Mouse (Mus musculus): Measurements from ENCODE around the gene Cdiptos. TPM values are rescaled to one million over a fixed set of nuclear protein-coding genes. Genes with fewer than 3 reads are reported as not detected.

Gene Cdiptos
- polyA plus RNA-seq, 1 experiment, result 7.4 TPM

DNA sequence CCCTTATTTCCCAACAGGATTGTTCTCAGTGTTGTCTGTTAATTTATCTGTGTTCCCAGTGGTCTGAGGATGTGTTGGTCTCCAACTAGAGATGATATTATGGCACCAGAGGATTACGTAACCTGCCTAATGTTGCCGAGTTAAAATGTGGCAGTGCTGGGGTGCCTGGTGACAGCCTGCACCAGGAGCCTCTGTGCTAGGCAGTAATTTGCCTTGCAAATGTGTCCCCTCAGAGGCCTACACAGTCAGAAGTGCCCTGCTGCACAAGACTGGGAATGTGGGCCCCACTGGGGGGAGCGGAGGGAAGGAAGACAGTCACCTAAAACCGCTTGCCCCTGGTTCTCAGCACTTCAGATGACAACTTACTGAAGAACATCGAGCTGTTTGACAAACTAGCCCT, 34.1 kb downstream of the Cdiptos start:
- Histone ChIP-seq H3K27ac (ENCODE audit: insufficient read depth, low read depth, low read length) (no peak overlapping the region), H3K4me3 (ENCODE audit: insufficient read depth, low read length) (no peak overlapping the region), H3K4me1 (ENCODE audit: control insufficient read depth, insufficient read depth, low read length) (peaks cover 34% of the 10 kb centered on the region)
- TF ChIP-seq CTCF (IDR thresholded peaks at IDR 0.05; ENCODE audit: low read depth, low read length), result no peak
- TF ChIP-seq POLR2A (IDR thresholded peaks at IDR 0.05; ENCODE audit: borderline replicate concordance, low read depth, low read length), result no peak

DNA sequence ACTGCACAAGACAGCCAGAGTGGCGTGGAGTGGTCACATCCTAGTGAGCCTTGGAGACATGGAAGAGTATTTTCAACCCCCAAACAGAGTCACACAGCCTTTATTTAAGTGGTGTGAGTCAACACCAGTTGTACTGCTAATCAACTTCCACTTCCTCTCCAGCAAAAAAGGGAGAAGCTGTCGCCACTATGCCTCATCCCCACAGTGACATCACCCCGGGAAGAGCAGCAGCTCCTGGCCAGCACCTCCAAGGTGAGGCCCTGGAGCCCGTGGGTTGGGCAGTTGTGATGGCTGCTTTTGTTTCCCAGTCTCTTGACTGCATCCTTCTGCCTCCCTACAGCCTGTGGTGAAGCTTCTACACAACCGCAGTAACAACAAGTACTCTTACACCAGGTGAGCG, 34.7 kb downstream of the Cdiptos start:
- Histone ChIP-seq H3K4me3 (ENCODE audit: insufficient read depth, low read length) (no peak overlapping the region), H3K4me1 (ENCODE audit: control insufficient read depth, insufficient read depth, low read length) (peaks cover 36% of the 10 kb centered on the region), H3K27ac (ENCODE audit: insufficient read depth, low read depth, low read length) (peak overlapping the region; percentile 83)
- TF ChIP-seq POLR2A (IDR thresholded peaks at IDR 0.05; ENCODE audit: borderline replicate concordance, low read depth, low read length) (no peak), CTCF (IDR thresholded peaks at IDR 0.05; ENCODE audit: low read depth, low read length) (no peak)

DNA sequence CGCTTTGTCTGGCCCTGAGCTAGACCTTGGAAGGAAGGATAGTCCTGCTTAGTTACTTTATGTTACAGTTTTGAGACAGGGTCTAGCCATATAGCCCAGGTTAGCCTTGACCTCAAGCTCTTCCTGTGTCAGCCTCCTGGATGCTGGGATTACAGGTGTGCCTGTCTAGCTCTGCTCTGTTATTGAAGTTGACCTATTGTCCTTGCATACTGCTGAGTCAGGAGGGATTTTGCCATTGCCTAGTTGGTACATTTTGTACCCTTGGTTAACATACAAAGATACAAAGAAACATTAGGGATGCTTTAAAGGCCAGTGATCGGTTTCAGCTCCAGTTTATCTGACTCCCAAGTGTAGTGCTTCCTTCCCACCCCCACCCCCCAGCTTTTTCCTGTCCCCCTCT, 43.2 kb downstream of the Cdiptos start:
- TF ChIP-seq CTCF (IDR thresholded peaks at IDR 0.05; ENCODE audit: low read depth, low read length), result no peak
- TF ChIP-seq POLR2A (IDR thresholded peaks at IDR 0.05; ENCODE audit: borderline replicate concordance, low read depth, low read length), result no peak
- peaks cover 17% of the 10 kb centered on the region for H3K4me1 ChIP-seq (ENCODE audit: control insufficient read depth, insufficient read depth, low read length)
- no peak overlapping the region for H3K4me3 ChIP-seq (ENCODE audit: insufficient read depth, low read length)
- no peak overlapping the region for H3K27ac ChIP-seq (ENCODE audit: insufficient read depth, low read depth, low read length)

DNA sequence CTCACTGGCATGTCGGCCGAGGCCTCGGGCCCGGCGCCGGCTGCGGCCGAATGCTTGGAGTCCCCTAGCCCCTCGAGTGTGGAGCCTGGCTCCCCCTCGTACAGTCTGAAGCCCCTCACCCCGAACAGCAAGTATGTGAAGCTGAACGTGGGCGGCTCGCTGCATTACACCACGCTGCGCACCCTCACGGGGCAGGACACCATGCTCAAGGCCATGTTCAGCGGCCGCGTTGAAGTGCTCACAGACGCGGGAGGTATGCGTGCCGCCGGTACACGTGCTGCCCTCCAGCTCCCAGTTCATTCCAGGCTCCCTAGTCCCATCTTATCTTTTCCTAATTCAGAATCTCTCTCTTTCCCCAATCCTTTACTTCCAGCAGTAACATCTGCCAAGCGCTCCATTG, 46.9 kb downstream of the Cdiptos start:
- TF ChIP-seq CTCF (IDR thresholded peaks at IDR 0.05; ENCODE audit: low read depth, low read length) (no peak), POLR2A (IDR thresholded peaks at IDR 0.05; ENCODE audit: borderline replicate concordance, low read depth, low read length) (no peak)
- Histone ChIP-seq H3K4me3 (ENCODE audit: insufficient read depth, low read length) (peak overlapping the region; percentile 100), H3K4me1 (ENCODE audit: control insufficient read depth, insufficient read depth, low read length) (peaks cover 13% of the 10 kb centered on the region), H3K27ac (ENCODE audit: insufficient read depth, low read depth, low read length) (peak overlapping the region; percentile 31; the same call in 1 of the 2 replicates)

GRCm38 (mm10) chr7:126928384-126929037, 47.4 kb downstream of the Cdiptos start, which contains the start of gene Kctd13:
Gene Kctd13, plus strand, starts transcription at chr7:126928879.
- H3K27ac ChIP-seq (ENCODE audit: insufficient read depth, low read depth, low read length), result peak within 1 kb of the TSS; percentile 33
- no peak for TF ChIP-seq CTCF (IDR thresholded peaks at IDR 0.05; ENCODE audit: low read depth, low read length)
- TF ChIP-seq POLR2A (IDR thresholded peaks at IDR 0.05; ENCODE audit: borderline replicate concordance, low read depth, low read length), result no peak
- peaks cover 10% of the 10 kb centered on the region for H3K4me1 ChIP-seq (ENCODE audit: control insufficient read depth, insufficient read depth, low read length)

GRCm38 (mm10) chr7:126926299-126926698, 49.6 kb downstream of the Cdiptos start:
- Histone ChIP-seq H3K4me1 (ENCODE audit: control insufficient read depth, insufficient read depth, low read length) (peaks cover 10% of the 10 kb centered on the region; the same call in 1 of the 2 replicates), H3K4me3 (ENCODE audit: insufficient read depth, low read length) (no peak overlapping the region), H3K27ac (ENCODE audit: insufficient read depth, low read depth, low read length) (no peak overlapping the region)
- TF ChIP-seq CTCF (IDR thresholded peaks at IDR 0.05; ENCODE audit: low read depth, low read length) (no peak), POLR2A (IDR thresholded peaks at IDR 0.05; ENCODE audit: borderline replicate concordance, low read depth, low read length) (no peak)

More at GRCm38 (mm10) chr7:126928384-126929037, 47.4 kb downstream of the Cdiptos start, which contains the start of gene Kctd13:
- peak within 1 kb of the TSS; percentile 100 for H3K4me3 ChIP-seq (ENCODE audit: insufficient read depth, low read length)

DNA sequence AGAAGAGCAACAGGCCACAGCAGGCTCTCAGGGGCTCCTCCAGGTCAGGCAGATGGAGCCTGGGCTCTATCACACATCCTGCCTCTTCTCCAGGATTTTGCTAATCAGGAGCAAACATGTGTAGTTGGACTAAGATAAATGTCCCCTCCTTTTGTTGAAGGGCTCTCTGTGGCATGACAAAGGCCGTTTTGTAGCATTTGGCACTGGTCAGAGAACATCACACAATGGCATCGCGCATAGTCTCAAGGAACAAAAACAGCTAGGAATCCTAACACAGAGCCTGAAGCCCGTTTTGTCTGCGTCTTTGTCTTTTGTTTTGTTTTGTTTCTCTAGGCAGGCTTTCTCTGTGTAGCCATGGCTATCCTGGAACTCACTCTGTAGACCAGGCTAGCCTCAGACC, 51.9 kb downstream of the Cdiptos start:
- TF ChIP-seq CTCF (IDR thresholded peaks at IDR 0.05; ENCODE audit: low read depth, low read length) (no peak), POLR2A (IDR thresholded peaks at IDR 0.05; ENCODE audit: borderline replicate concordance, low read depth, low read length) (no peak)
- Histone ChIP-seq H3K4me3 (ENCODE audit: insufficient read depth, low read length) (no peak overlapping the region), H3K27ac (ENCODE audit: insufficient read depth, low read depth, low read length) (no peak overlapping the region), H3K4me1 (ENCODE audit: control insufficient read depth, insufficient read depth, low read length) (peaks cover 4% of the 10 kb centered on the region; the same call in 1 of the 2 replicates)

DNA sequence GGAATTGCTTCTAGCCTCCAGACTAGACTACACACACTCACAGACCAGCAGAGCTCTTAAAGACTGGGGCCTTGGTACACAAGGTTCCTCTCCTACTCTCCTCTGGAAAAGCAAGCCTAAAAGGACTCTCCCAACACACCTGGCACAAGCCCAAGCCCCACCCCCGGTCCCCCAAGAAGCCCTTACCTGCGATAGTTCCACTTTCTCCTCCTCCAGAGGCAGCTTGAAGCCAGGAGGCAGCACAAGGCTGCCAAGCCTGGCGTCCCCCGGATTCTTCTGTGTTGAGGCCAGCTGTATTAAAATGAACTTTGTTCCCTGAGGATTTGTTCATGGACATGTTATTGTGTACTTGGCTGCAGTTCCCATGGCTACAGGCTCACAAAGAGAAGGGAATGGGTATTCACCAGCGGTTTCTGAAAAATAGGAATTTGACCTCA, 53.3 kb downstream of the Cdiptos start, which contains the start of gene Tmem219:
TSS of gene Tmem219 (minus strand) at position 294 of the 437 bp plus-strand sequence.
- Histone ChIP-seq H3K4me3 (ENCODE audit: insufficient read depth, low read length) (no peak within 1 kb of the TSS), H3K4me1 (ENCODE audit: control insufficient read depth, insufficient read depth, low read length) (no peaks in the 10 kb centered on the region), H3K27ac (ENCODE audit: insufficient read depth, low read depth, low read length) (no peak within 1 kb of the TSS)
- TF ChIP-seq POLR2A (IDR thresholded peaks at IDR 0.05; ENCODE audit: borderline replicate concordance, low read depth, low read length) (no peak), CTCF (IDR thresholded peaks at IDR 0.05; ENCODE audit: low read depth, low read length) (no peak)

Other genes starting within 250 kb of the Cdiptos start
- gene Mapk3, start 216.5 kb downstream of the Cdiptos start, polyA plus RNA-seq (2012; ENCODE audit: insufficient read depth, insufficient read length, missing spikeins), result 331 and 390 TPM in 2 replicates
- 20.8 and 27.0 TPM in 2 replicates for gene Gdpd3, start 209.8 kb downstream of the Cdiptos start, polyA plus RNA-seq (2012; ENCODE audit: insufficient read depth, insufficient read length, missing spikeins)
- 392 and 412 TPM in 2 replicates for gene Ypel3, start 199.1 kb downstream of the Cdiptos start, polyA plus RNA-seq (2012; ENCODE audit: insufficient read depth, insufficient read length, missing spikeins)
- gene Tbx6, start 194.6 kb downstream of the Cdiptos start, polyA plus RNA-seq (2012; ENCODE audit: insufficient read depth, insufficient read length, missing spikeins), result 1.9 and 2.8 TPM in 2 replicates
- gene Ppp4c, start 183.6 kb downstream of the Cdiptos start, polyA plus RNA-seq (2012; ENCODE audit: insufficient read depth, insufficient read length, missing spikeins), result 153 and 164 TPM in 2 replicates
- 0.74 and 0.85 TPM in 2 replicates for gene Fam57b, start 178.4 kb downstream of the Cdiptos start, polyA plus RNA-seq (2012; ENCODE audit: insufficient read depth, insufficient read length, missing spikeins)
- gene 4930451I11Rik, start 144.5 kb downstream of the Cdiptos start, polyA plus RNA-seq (2012; ENCODE audit: insufficient read depth, insufficient read length, missing spikeins), result not detected in 2 replicates
- gene Doc2a, start 128.7 kb downstream of the Cdiptos start, polyA plus RNA-seq (2012; ENCODE audit: insufficient read depth, insufficient read length, missing spikeins), result not detected in 2 replicates
- gene Hirip3, start 114.1 kb downstream of the Cdiptos start, polyA plus RNA-seq (2012; ENCODE audit: insufficient read depth, insufficient read length, missing spikeins), result 32.0 and 33.5 TPM in 2 replicates
- gene Ino80e, start 113.7 kb downstream of the Cdiptos start, polyA plus RNA-seq (2012; ENCODE audit: insufficient read depth, insufficient read length, missing spikeins), result 67.0 and 72.6 TPM in 2 replicates
- 58.5 and 66.8 TPM in 2 replicates for gene Taok2, start 91.4 kb downstream of the Cdiptos start, polyA plus RNA-seq (2012; ENCODE audit: insufficient read depth, insufficient read length, missing spikeins)
- gene Tmem219, start 53.2 kb downstream of the Cdiptos start, polyA plus RNA-seq (2012; ENCODE audit: insufficient read depth, insufficient read length, missing spikeins), result 74.2 and 75.9 TPM in 2 replicates
- 16.2 and 17.5 TPM in 2 replicates for gene Kctd13, start 47.2 kb downstream of the Cdiptos start, polyA plus RNA-seq (2012; ENCODE audit: insufficient read depth, insufficient read length, missing spikeins)
- not detected in 2 replicates for gene Asphd1, start 26.5 kb downstream of the Cdiptos start, polyA plus RNA-seq (2012; ENCODE audit: insufficient read depth, insufficient read length, missing spikeins)
- 1.6 and 2.6 TPM in 2 replicates for gene Sez6l2, start 25.5 kb downstream of the Cdiptos start, polyA plus RNA-seq (2012; ENCODE audit: insufficient read depth, insufficient read length, missing spikeins)
- 112 and 118 TPM in 2 replicates for gene Cdipt, start 184 bp downstream of the Cdiptos start, polyA plus RNA-seq (2012; ENCODE audit: insufficient read depth, insufficient read length, missing spikeins)
- 95.9 and 96.2 TPM in 2 replicates for gene Mvp, start 38.5 kb upstream of the Cdiptos start, polyA plus RNA-seq (2012; ENCODE audit: insufficient read depth, insufficient read length, missing spikeins)
- gene Pagr1b, start 40.4 kb upstream of the Cdiptos start, polyA plus RNA-seq (2012; ENCODE audit: insufficient read depth, insufficient read length, missing spikeins), result 9.2 and 17.6 TPM in 2 replicates
- gene Pagr1a, start 41.3 kb upstream of the Cdiptos start, polyA plus RNA-seq (2012; ENCODE audit: insufficient read depth, insufficient read length, missing spikeins), result 20.3 and 22.2 TPM in 2 replicates
- 31.3 and 44.3 TPM in 2 replicates for gene Gm42742, start 45.0 kb upstream of the Cdiptos start, polyA plus RNA-seq (2012; ENCODE audit: insufficient read depth, insufficient read length, missing spikeins)
- gene Prrt2, start 45.1 kb upstream of the Cdiptos start, polyA plus RNA-seq (2012; ENCODE audit: insufficient read depth, insufficient read length, missing spikeins), result 2.8 TPM in 1 of 2 replicates, not detected in the other
- 161 and 164 TPM in 2 replicates for gene Maz, start 50.9 kb upstream of the Cdiptos start, polyA plus RNA-seq (2012; ENCODE audit: insufficient read depth, insufficient read length, missing spikeins)
- gene Kif22, start 66.4 kb upstream of the Cdiptos start, polyA plus RNA-seq (2012; ENCODE audit: insufficient read depth, insufficient read length, missing spikeins), result 40.8 and 48.5 TPM in 2 replicates
- gene Zg16, start 111.2 kb upstream of the Cdiptos start, polyA plus RNA-seq (2012; ENCODE audit: insufficient read depth, insufficient read length, missing spikeins), result not detected in 2 replicates
- gene AI467606, start 115.3 kb upstream of the Cdiptos start, polyA plus RNA-seq (2012; ENCODE audit: insufficient read depth, insufficient read length, missing spikeins), result 41.2 and 41.4 TPM in 2 replicates
- 0.71 TPM in 1 of 2 replicates, not detected in the other for gene Qprt, start 146.1 kb upstream of the Cdiptos start, polyA plus RNA-seq (2012; ENCODE audit: insufficient read depth, insufficient read length, missing spikeins)
- gene Spn, start 161.7 kb upstream of the Cdiptos start, polyA plus RNA-seq (2012; ENCODE audit: insufficient read depth, insufficient read length, missing spikeins), result 34.5 and 36.3 TPM in 2 replicates
- 58.0 and 58.5 TPM in 2 replicates for gene Cd2bp2, start 220.0 kb upstream of the Cdiptos start, polyA plus RNA-seq (2012; ENCODE audit: insufficient read depth, insufficient read length, missing spikeins)
- 67.2 and 71.7 TPM in 2 replicates for gene Tbc1d10b, start 232.4 kb upstream of the Cdiptos start, polyA plus RNA-seq (2012; ENCODE audit: insufficient read depth, insufficient read length, missing spikeins)
- 3.9 and 6.9 TPM in 2 replicates for gene Mylpf, start 232.8 kb upstream of the Cdiptos start, polyA plus RNA-seq (2012; ENCODE audit: insufficient read depth, insufficient read length, missing spikeins)

All from bone marrow macrophage, adult 2 months (primary cell).